Comparison of ENCODE assay signal across 8 mouse cellular contexts in genomic region chr17:34186885-34187260, GRCm38 (mm10). TPM values are rescaled to one million over a fixed set of nuclear protein-coding genes. Genes with fewer than 3 reads are reported as not detected.
DNase-seq lines count a peak whose midpoint lies in the region; ATAC-seq lines count a peak whose summit lies in the region.

No protein-coding gene starts in this region.

- no peaks in the 10 kb centered on the region for H3K36me3 ChIP-seq in lung, embryonic 15.5 days
- H3K36me3 ChIP-seq in forebrain, embryonic 12.5 days (replicated peaks), result no peaks in the 10 kb centered on the region
- H3K36me3 ChIP-seq in liver, embryonic 12.5 days, result no peaks in the 10 kb centered on the region
- H3K36me3 ChIP-seq in stomach, embryonic 15.5 days, result no peaks in the 10 kb centered on the region

- WGBS in lung, embryonic 15.5 days, result 7% methylated on average over 14 of the region's 14 CpGs
- WGBS in forebrain, embryonic 12.5 days, result 3% methylated on average over 14 of the region's 14 CpGs
- WGBS in liver, embryonic 12.5 days (ENCODE audit: insufficient replicate concordance), result 4% methylated on average over 14 of the region's 14 CpGs
- 2% methylated on average over 14 of the region's 14 CpGs for WGBS in stomach, embryonic 15.5 days

- H3K27ac ChIP-seq in lung, embryonic 15.5 days, result 0 out of 2 replicates have a peak overlapping the region, but pooled peaks have one; percentile 73
- no peak overlapping the region for H3K27ac ChIP-seq in forebrain, embryonic 12.5 days
- no peak overlapping the region for H3K27ac ChIP-seq in liver, embryonic 12.5 days
- H3K27ac ChIP-seq in stomach, embryonic 15.5 days, result no peak overlapping the region

- H3K4me1 ChIP-seq in lung, embryonic 15.5 days, result peaks cover 15% of the 10 kb centered on the region
- peaks cover 18% of the 10 kb centered on the region for H3K4me1 ChIP-seq in forebrain, embryonic 12.5 days
- peaks cover 25% of the 10 kb centered on the region for H3K4me1 ChIP-seq in liver, embryonic 12.5 days
- H3K4me1 ChIP-seq in stomach, embryonic 15.5 days, result peaks cover 16% of the 10 kb centered on the region

- no peaks in the 10 kb centered on the region for H3K9me3 ChIP-seq in lung, embryonic 15.5 days
- H3K9me3 ChIP-seq in forebrain, embryonic 12.5 days, result no peaks in the 10 kb centered on the region
- no peaks in the 10 kb centered on the region for H3K9me3 ChIP-seq in liver, embryonic 12.5 days (replicated peaks)
- no peaks in the 10 kb centered on the region for H3K9me3 ChIP-seq in stomach, embryonic 15.5 days

- peak overlapping the region; percentile 63 for H3K4me3 ChIP-seq in lung, embryonic 15.5 days
- H3K4me3 ChIP-seq in forebrain, embryonic 12.5 days (replicated peaks), result peak overlapping the region; percentile 45
- peak overlapping the region; percentile 60 for H3K4me3 ChIP-seq in liver, embryonic 12.5 days
- H3K4me3 ChIP-seq in stomach, embryonic 15.5 days (replicated peaks), result peak overlapping the region; percentile 54

- peak overlapping the region; percentile 44 for H3K9ac ChIP-seq in lung, embryonic 15.5 days
- peak overlapping the region; percentile 44; the same call in 1 of the 2 replicates for H3K9ac ChIP-seq in forebrain, embryonic 12.5 days
- H3K9ac ChIP-seq in liver, embryonic 12.5 days, result peak overlapping the region; percentile 62
- H3K9ac ChIP-seq in stomach, embryonic 15.5 days, result no peak overlapping the region; the same call in 1 of the 2 replicates

- peaks cover 27% of the 10 kb centered on the region for H3K27me3 ChIP-seq in lung, embryonic 15.5 days
- peaks cover 86% of the 10 kb centered on the region for H3K27me3 ChIP-seq in forebrain, embryonic 12.5 days
- peaks cover 85% of the 10 kb centered on the region for H3K27me3 ChIP-seq in liver, embryonic 12.5 days (replicated peaks)
- H3K27me3 ChIP-seq in stomach, embryonic 15.5 days (replicated peaks), result peaks cover 17% of the 10 kb centered on the region

- H3K4me2 ChIP-seq in lung, embryonic 15.5 days, result peak overlapping the region; percentile 96
- H3K4me2 ChIP-seq in forebrain, embryonic 12.5 days, result peak overlapping the region; percentile 76
- peak overlapping the region; percentile 88 for H3K4me2 ChIP-seq in liver, embryonic 12.5 days
- peak overlapping the region; percentile 98 for H3K4me2 ChIP-seq in stomach, embryonic 15.5 days

- ATAC-seq in lung, embryonic 15.5 days (ENCODE audit: borderline replicate concordance, extremely low read depth, low FRiP score, low TSS enrichment), result no peak; the same call in 1 of the 2 replicates
- ATAC-seq in forebrain, embryonic 12.5 days (ENCODE audit: low FRiP score), result no peak; the same call in 1 of the 2 replicates
- ATAC-seq in liver, embryonic 12.5 days, result peak; percentile 19; the same call in 1 of the 2 replicates
- ATAC-seq in stomach, embryonic 15.5 days (ENCODE audit: insufficient read depth, low FRiP score, low read depth), result peak; percentile 41

- DNase-seq in lung, postnatal 4 days, result no peak
- no peak for DNase-seq in thymus, postnatal 10 days (ENCODE audit: low spot score in 2 of 2)
- DNase-seq in embryo, embryonic 9.5 days (ENCODE audit: extremely low spot score), result no peak
- DNase-seq in spleen, postnatal 14 days (ENCODE audit: low spot score in 2 of 2), result no peak

RNA-seq across cellular contexts. Expression of gene Tap1, which starts 0.5 kb away (rescaled TPM):
- 6.7 and 7.6 TPM in 2 replicates for polyA plus RNA-seq in lung, embryonic 15.5 days (2015; fragmentation: Nextera tagmentation; extraction: Ambion mirVana)
- polyA plus RNA-seq in forebrain, embryonic 12.5 days (2016; fragmentation: Nextera tagmentation; extraction: Ambion mirVana), result 1.3 and 2.2 TPM in 2 replicates
- 2.3 and 2.6 TPM in 2 replicates for polyA plus RNA-seq in liver, embryonic 12.5 days (2016; fragmentation: Nextera tagmentation; extraction: Ambion mirVana)
- 7.5 and 7.7 TPM in 2 replicates for polyA plus RNA-seq in stomach, embryonic 15.5 days (2015; fragmentation: Nextera tagmentation; extraction: Ambion mirVana)

RNA-seq across cellular contexts. Expression of gene Psmb9, which starts 0.7 kb away (rescaled TPM):
- 6.5 and 10.8 TPM in 2 replicates for polyA plus RNA-seq in lung, embryonic 15.5 days (2015; fragmentation: Nextera tagmentation; extraction: Ambion mirVana)
- polyA plus RNA-seq in forebrain, embryonic 12.5 days (2016; fragmentation: Nextera tagmentation; extraction: Ambion mirVana), result 0.78 and 1.1 TPM in 2 replicates
- 4.5 and 5.0 TPM in 2 replicates for polyA plus RNA-seq in liver, embryonic 12.5 days (2016; fragmentation: Nextera tagmentation; extraction: Ambion mirVana)
- polyA plus RNA-seq in stomach, embryonic 15.5 days (2015; fragmentation: Nextera tagmentation; extraction: Ambion mirVana), result 7.9 and 8.1 TPM in 2 replicates

RNA-seq across cellular contexts. Expression of gene Psmb8, which starts 10.6 kb away (rescaled TPM):
- 17.1 and 29.7 TPM in 2 replicates for polyA plus RNA-seq in lung, embryonic 15.5 days (2015; fragmentation: Nextera tagmentation; extraction: Ambion mirVana)
- 0.53 and 1.7 TPM in 2 replicates for polyA plus RNA-seq in forebrain, embryonic 12.5 days (2016; fragmentation: Nextera tagmentation; extraction: Ambion mirVana)
- 12.5 and 13.5 TPM in 2 replicates for polyA plus RNA-seq in liver, embryonic 12.5 days (2016; fragmentation: Nextera tagmentation; extraction: Ambion mirVana)
- 12.1 and 14.6 TPM in 2 replicates for polyA plus RNA-seq in stomach, embryonic 15.5 days (2015; fragmentation: Nextera tagmentation; extraction: Ambion mirVana)

RNA-seq across cellular contexts. Expression of gene Tap2, which starts 16.5 kb away (rescaled TPM):
- polyA plus RNA-seq in lung, embryonic 15.5 days (2015; fragmentation: Nextera tagmentation; extraction: Ambion mirVana), result 8.6 and 12.7 TPM in 2 replicates
- 0.47 and 1.1 TPM in 2 replicates for polyA plus RNA-seq in forebrain, embryonic 12.5 days (2016; fragmentation: Nextera tagmentation; extraction: Ambion mirVana)
- polyA plus RNA-seq in liver, embryonic 12.5 days (2016; fragmentation: Nextera tagmentation; extraction: Ambion mirVana), result 5.6 and 6.9 TPM in 2 replicates
- polyA plus RNA-seq in stomach, embryonic 15.5 days (2015; fragmentation: Nextera tagmentation; extraction: Ambion mirVana), result 5.5 and 7.0 TPM in 2 replicates

RNA-seq across cellular contexts. Expression of gene H2-DMb1, which starts 34.0 kb away (rescaled TPM):
- 2.0 and 3.2 TPM in 2 replicates for polyA plus RNA-seq in lung, embryonic 15.5 days (2015; fragmentation: Nextera tagmentation; extraction: Ambion mirVana)
- polyA plus RNA-seq in forebrain, embryonic 12.5 days (2016; fragmentation: Nextera tagmentation; extraction: Ambion mirVana), result 0.38 and 0.69 TPM in 2 replicates
- polyA plus RNA-seq in liver, embryonic 12.5 days (2016; fragmentation: Nextera tagmentation; extraction: Ambion mirVana), result 0.21 and 0.45 TPM in 2 replicates
- polyA plus RNA-seq in stomach, embryonic 15.5 days (2015; fragmentation: Nextera tagmentation; extraction: Ambion mirVana), result 2.2 and 2.8 TPM in 2 replicates

Comparison
In these comparisons a context has a peak if more than half of its experiments do, and no peak if none do; other contexts are left out.
1. ATAC-seq: peak in liver, embryonic 12.5 days (single experiment) and stomach, embryonic 15.5 days (single experiment); none in lung, embryonic 15.5 days (single experiment) and forebrain, embryonic 12.5 days (single experiment).
2. Peak in every context shown above with its lines, with median percentiles within 50 percentile points of each other: H3K4me2 ChIP-seq and H3K4me3 ChIP-seq.